Mouse (Mus musculus): Measurements from ENCODE around the gene Smg5.

DNA sequence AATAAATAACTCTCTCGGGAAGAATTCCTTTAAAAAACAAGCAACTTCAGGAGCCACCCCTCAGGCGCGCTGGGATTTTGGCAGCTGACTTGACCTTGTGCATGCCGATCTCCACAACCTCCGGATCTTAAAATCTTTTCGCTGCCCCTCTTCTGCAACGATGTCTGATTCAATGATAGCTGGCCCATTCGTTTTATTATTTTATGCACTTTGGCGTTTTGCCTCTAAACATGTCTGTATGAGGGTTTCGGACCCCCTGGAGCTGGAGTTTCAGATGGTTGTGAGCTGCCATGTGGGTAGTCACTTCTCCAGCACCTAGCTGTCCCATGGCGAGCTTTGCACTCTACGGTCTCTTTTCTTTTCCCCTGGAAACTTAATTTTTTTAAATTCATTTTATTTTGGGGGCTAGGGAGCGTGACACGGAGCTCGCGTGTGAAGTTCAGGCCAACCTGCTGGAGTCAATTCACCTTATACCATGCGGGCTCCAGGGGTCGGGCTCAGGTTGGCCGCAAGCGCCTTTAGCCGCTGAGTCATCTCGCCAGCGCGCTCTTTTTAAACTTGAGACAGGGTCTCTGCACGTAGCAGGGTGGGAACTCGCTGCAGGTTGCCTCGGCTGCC is 515 bp upstream of the Smg5 start:
- peak; percentile 26; the same call in 1 of the 2 replicates for TF ChIP-seq CTCF (IDR thresholded peaks at IDR 0.05; ENCODE audit: low read depth)
- no peak for TF ChIP-seq EP300 (optimal IDR thresholded peaks at IDR 0.05)
